Mouse (Mus musculus): ENCODE data around the gene Mfsd1. TPM values are rescaled to one million over a fixed set of nuclear protein-coding genes. Genes with fewer than 3 reads are reported as not detected.

Gene Mfsd1
- polyA plus RNA-seq, 1 experiment from 2014 or later: 52.7 TPM

DNA sequence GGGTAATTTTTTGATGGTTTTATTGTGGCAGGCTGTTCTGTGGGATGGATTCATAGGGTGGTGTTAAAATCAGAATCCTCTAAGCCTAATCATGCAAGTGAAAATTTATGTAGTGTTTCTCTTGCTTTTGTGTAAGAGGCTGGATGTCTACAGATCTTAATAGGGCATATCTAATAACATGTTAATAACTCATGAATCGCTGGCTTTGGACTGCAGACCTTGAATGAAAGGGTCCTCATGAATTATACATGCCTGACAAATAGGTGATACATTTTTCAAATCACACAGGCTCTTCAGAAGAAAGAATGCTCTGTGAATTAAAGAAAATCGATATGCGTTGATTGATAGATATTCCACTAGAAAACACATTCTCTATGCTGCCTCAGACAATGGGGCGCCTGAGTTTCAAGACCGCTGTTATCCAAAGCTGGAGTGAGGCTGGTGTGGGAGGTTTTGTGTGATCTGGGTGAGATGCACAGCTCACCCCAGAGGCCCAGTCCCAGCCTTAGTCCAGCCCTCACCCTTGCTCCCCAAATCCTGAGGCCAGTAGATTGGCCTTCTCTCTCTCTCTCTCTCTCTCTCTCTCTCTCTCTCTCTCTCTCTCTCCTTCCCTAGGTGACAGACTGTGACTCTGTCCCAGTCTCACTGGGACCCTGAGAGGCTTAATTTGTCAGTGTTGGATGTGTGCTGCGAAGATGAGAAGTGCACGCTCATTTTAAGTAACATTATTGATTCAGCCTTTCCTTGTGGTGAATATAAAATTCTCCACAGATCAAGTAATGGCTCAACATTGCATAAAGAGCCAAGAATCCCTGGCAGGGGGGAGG, 63.3 kb downstream of the Mfsd1 start:
- Histone ChIP-seq H3K27ac (no peak overlapping the region), H3K4me1 (no peaks in the 10 kb centered on the region), H3K4me2 (replicated peaks) (no peak overlapping the region), H3K4me3 (no peak overlapping the region), H3K36me3 (no peaks in the 10 kb centered on the region), H3K27me3 (no peaks in the 10 kb centered on the region), H3K9me3 (no peaks in the 10 kb centered on the region; the same call in 1 of the 2 replicates), H3K9ac (no peak overlapping the region)
- 86% methylated on average over 7 of the region's 7 CpGs for WGBS
- ATAC-seq (ENCODE audit: low FRiP score, low read depth): no peak

Other genes with a start within 250 kb of the Mfsd1 start
- 18.9 and 19.8 TPM in 2 replicates for gene Mlf1, start 208.6 kb upstream of the Mfsd1 start, polyA plus RNA-seq (2015; fragmentation: Nextera tagmentation; extraction: Ambion mirVana)
- not detected in 2 replicates for gene Gm17402, start 207.6 kb upstream of the Mfsd1 start, polyA plus RNA-seq (2015; fragmentation: Nextera tagmentation; extraction: Ambion mirVana)
- 41.4 and 44.3 TPM in 2 replicates for gene Gfm1, start 152.6 kb upstream of the Mfsd1 start, polyA plus RNA-seq (2015; fragmentation: Nextera tagmentation; extraction: Ambion mirVana)
- gene Lxn, start 118.8 kb upstream of the Mfsd1 start, polyA plus RNA-seq (2015; fragmentation: Nextera tagmentation; extraction: Ambion mirVana): 94.2 and 104 TPM in 2 replicates
- 4.9 and 6.1 TPM in 2 replicates for gene Rarres1, start 67.2 kb upstream of the Mfsd1 start, polyA plus RNA-seq (2015; fragmentation: Nextera tagmentation; extraction: Ambion mirVana)

All from limb, embryonic 13.5 days (tissue).